Mouse (Mus musculus) kidney, postnatal 36 days (tissue): ENCODE data around the gene Rp9.
A peak's percentile ranks its signal among the peaks of the same experiment; 100 is the strongest.
"Not testable (repeated sequence)": the region's sequence is repeated elsewhere in the genome, so short reads cannot be mapped to it uniquely, and the experiment has no call there.

Experiments used
- DNase-seq, 2 experiments: peaks; one replicate each; pipeline ENCODE4 v3.0.0; 2021 to 2022; ENCODE audit warnings: mixed read lengths in 2 of 2

The Rp9 gene

DNA sequence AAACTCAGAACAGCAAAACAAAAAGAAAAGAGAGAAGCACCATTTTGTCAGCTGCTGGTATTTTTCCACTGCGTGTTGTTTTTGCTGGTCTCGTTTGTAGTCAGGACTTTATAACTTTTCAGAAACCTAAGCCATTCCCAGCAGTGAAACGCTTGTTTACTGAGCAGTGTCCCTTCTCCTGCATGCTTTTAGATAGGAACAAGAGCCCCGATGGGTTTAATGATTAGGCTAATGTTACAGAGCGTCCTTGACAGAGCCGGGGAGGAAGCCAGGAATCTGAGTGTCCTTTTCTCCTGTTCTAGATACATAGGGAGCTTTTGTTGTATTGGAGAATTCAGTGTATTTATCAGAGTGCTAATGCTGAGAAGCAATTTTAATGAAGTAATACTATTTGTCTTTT is 52.0 kb downstream of the Rp9 start:
- DNase-seq: peak in 1 of 2 experiments; percentile 10

DNA sequence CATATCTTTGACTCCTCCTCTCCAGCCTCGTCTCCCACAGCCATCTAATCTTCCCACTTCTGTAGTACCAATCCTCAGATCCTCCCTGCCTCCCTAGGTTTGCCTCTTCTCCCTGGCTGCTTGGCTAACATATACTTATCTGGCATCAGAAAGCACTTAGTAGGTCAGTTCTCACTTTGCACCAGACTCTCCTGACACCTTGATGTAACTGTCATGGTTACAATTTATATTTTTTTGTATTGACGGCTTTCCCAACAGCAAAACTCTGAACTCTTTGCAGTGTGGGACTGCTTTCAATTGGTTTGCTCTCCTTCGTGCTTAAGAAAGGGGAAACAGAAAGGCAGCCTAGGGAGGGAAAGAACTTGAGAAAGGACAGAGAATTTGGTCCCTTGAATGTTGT is 53.4 kb downstream of the Rp9 start:
- DNase-seq: no peak

DNA sequence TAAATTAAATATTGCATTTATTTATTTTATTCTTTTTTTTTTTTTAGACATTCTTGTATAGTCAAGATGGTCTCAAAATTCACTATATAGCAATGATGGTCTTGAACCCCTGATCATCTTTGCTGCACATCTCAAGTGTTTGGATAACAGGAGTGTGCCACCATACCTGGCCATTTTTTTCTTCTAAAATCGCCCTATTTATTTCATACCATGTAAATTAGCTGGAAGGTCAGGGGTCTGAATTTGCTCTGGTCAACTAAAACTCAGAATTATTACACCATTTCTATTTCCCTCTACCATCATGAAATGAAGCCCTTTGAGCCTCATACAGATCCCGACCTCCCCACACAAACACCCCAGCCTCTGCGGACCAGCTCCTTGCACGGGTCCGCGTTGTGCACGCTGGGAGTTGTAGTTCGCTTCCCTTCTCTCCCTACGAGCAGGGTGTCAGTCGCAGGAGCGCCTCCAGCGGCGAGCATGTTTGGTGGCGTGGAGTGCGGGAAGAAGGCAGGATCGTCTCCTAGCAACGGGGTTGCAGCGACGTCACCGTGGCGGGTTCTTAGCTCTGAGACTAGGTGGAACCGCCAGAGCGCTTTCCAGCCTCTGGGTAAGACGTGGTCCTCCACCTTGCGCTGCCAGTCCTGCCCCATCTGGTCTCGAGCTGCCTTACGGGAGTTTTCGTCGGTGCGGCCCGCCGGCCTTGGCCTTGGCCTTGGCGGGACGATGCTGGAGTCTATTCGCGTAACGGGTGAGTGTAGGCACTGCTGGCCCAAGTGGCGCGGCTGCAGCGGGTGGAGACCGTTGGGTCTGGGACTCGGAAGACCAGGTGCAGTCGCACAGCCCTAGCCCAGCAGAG is 58.3 kb downstream of the Rp9 start, which contains the start of gene 9530077C05Rik:
Gene 9530077C05Rik (plus strand): TSS at position 512 of the 856 bp plus-strand sequence.
- DNase-seq: peak; percentile 98 to 99

DNA sequence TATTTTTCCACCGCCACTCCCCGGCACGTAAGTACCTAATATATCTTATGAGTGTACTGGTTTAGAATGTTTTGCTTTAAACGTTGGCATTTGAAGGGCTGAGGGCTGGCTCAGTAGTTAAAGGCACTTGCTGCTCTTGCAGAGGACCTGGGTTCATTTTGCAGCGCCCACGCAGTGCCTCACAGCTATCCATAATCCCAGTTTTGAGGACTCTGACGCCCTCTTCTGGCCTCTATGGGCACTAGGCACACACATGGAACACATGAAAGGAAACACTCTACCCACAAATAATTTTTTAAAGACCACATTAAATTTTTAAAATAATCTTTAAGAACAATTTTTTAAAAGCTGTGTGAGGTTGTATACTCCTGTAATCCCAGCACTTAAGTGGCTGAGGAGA is 60.0 kb downstream of the Rp9 start:
- DNase-seq: no peak

DNA sequence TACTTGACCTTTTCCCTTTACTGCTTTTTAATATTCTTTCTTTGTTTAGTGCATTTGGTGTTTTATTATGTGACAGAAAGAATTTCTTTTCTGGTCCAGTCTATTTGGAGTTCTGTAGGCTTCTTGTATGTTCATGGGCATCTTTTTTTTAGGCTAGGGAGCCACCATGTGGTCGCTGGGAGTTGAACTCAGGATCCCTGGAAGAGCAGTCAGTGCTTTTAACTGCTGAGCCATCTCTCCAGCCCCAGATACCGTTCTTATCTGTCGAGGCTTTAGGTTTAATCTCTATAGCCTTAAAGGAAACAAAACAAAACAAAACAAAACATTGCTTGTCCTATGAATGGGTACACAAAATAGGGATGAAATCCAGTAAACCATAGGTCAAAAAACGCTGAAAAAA is 61.2 kb downstream of the Rp9 start:
- DNase-seq: peak; percentile 21 to 49

DNA sequence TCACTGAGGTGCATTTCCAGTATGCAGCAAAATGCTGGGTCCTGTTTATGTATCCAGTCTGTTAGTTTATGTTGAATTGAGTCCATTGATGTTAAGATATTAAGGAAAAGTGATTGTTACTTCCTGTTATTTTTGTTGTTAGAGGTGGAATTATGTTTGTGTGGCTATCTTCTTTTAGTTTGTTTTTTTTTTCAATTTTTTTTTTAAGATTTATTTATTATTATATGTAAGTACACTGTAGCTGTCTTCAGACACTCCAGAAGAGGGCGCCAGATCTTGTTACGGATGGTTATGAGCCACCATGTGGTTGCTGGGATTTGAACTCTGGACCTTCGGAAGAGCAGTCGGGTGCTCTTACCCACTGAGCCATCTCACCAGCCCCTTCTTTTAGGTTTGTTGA is 61.9 kb downstream of the Rp9 start:
- not testable (repeated sequence) for DNase-seq

DNA sequence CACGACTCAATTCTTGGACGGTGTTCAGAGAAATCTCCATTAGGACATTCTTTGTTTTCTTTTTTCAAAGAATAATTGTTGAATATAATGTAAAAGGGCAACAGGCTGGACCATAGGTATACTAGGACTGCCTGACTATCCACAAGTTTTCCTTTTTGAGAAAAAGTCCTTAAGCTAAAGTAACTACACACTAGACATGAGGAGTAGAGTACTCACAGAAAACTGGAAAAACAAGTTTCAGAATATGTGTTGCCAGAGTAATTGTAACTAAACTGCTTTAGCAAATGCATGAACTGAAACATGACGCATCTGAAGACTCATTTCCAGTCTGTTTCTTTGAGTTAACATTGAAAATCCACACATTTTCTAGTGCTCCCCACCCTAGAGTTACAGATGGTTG is 64.1 kb downstream of the Rp9 start:
- DNase-seq: no peak

DNA sequence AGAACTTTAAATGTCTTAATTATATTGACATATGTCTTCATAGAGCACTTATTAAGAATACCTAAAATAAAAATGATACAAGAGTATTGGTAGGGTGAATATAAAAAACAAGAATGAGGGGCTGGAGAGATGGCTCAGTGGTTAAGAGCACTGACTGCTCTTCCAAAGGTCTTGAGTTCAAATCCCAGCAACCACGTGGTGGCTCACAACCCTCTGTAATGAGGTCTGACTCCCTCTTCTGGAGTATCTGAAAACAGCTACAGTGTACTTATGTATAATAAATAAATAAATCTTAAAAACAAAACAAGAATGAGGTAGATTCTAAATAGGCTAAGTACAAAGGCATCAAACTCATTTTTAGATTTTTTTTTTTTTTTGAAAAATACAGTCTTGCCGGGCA is 66.0 kb downstream of the Rp9 start:
- not testable (repeated sequence) for DNase-seq

DNA sequence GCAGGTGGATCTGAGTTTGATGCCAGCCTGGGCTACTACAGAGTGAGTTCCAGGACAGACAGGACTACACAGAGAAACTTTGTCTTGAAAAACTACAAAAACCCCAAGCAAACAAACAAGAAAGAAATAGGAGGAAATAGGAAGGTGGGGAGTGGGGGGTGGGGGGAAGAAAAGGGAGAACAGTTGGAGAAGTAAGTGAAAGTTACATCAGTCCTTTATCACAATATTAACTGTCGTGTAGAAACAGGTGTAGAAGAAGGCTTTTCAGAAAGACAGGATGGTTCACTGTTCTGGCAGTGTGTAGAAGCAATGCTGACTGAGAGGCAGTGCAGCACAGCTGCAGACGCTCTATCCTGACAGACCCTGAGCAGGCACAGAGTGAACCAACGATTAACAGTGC is 66.6 kb downstream of the Rp9 start:
- no peak for DNase-seq

DNA sequence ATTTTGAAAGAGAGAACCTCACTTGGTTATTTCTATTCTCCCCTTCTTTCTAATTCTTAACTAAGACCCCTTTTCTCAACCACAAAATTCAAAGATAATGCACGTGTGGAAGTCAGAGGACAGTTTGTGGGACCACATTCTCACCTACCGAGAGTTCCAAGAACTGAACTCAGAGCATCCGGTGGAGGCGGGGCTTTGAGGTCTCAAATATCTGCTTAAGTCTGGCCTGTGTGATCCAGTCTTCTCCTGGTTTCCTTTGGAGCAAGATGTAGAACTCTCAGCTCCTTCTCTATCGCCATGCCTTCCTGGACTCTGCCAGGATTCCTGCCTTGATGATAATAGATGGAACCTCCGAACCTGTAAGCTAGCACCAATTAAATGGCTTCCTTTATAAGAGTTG is 67.5 kb downstream of the Rp9 start:
- DNase-seq: no peak

DNA sequence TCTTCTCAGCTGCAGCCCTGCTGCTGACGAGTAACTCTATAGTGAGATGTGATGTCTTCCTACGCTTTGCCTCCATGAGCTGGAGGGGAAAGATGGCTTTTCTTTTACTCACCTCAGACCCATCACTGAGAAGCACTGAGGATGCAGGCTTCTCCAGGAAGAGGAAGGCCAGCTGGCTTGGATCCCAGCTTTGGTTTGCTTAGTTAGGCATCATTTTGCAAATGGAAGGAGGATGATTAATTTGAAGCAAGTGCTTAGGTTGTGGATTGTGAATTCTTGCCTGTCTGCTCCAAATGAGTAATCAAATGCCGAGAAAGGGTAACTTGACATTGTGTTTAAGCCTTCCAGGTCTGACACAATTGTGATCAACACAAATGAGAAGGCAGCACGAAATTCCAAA is 70.5 kb downstream of the Rp9 start:
- DNase-seq: peak in 1 of 2 experiments; percentile 48

DNA sequence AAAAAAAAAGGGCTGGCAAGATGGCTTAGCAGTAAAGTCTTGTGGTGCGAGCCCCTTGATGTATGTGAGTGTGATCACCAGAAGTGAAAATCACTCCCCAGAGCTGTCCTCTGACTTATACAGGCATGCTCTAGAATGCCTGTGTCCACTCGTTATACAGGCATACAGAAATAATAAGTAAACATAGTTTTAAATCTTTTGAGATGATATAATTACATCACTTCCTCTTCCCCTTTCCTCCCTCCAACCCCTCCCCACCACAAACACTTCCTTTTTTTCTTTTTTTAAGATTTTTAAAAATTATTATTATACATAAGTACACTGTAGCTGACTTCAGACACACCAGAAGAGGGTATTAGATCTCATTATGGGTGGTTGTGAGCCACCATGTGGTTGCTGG is 74.8 kb downstream of the Rp9 start:
- no peak for DNase-seq

DNA sequence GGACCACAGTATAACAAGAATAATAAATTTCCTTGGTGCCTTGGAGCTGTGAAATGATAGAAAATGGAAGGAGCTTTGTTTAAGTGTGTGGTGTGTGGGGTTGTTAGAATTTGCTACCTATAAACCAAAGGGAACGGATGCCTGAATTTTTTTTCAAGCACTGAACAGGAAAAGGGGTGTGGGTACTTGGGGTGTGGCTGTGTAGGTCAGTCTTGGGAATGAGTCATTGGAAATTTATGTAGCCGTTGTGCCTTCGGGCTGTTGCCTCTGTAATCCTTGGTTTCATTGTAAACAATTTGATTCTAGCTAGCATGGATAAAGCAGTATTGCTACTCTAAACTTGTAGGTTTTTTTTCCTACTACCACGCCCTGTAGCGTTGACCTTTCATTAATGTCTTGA is 79.2 kb downstream of the Rp9 start:
- DNase-seq: no peak

DNA sequence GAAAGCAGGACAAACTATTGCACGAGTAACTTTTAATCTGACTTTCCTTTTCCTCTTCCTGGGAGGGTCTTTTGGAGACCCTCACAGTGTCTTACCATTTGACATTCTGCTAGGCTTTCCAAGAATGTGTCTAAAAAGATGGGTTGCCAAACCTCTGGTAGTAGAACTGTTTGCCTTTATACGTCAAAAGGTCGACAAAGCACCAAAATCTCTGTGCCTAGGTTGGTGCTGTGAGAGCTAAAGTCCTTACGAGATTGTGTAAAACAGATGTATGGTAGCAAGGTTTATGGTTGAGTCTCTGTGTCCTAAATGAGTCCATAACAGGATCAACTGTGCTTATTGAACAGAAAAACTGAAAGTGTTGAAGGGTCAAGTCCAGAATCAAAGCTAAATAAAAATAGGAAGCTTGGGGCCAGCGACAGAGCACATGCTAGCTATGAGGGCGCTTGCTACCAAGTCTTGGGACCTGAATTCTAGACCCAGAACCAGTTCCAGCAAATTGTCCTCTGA is 79.8 kb downstream of the Rp9 start:
- DNase-seq: no peak

DNA sequence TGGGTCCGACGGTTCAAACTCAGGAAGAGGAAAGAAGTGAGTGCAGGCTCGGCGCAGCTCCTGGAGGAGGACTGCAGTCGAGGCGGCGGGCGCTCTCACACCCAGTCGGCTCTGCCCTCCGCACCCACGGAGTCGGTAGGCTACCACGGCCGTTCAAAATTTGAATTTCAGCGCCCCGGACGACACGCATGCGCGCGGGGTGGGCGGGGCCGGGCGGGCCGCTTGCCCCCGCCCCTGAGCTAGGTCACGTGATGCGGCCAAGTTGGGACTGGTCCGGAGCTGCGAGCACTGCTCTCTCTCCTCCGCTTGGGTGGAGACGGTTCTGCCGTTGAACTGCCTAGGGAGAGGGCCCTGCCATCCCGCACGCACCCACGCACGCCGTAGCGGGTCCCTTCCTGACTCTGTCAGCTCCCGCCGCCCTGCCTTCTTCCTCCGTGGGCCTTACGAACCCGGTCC is 80.5 kb downstream of the Rp9 start, which contains the start of gene Anln:
Gene Anln (minus strand): TSS at position 168 of the 456 bp plus-strand sequence.
- peak; percentile 92 to 97 for DNase-seq

DNA sequence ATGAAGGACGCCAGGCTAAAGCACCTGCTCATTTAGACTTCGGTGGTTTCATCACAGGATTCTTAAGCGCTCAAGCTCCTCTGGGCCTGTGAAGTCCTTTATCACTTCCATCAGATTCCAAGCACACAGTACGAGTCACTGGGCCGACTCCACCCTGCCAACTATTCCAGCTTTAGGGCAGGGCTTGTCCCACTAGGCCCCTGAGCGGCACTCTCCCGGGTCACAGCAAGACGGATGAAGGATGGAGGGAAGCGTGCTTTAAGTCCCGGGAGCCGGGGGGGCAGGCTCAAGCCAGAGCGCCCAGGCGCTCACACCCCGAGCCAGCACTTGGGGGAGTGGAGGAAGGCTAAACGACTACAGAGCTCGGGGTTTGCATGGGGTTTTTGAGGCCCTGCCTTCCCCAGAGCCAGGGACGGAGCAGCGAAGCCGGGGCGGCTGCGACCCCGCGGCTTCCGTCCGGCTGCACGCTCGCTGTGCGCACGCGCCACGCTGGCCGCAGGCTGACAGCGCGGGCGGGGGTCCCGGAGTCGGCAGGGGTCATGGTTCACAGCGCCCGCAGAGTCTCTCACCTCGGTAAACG is 81.1 kb downstream of the Rp9 start:
- DNase-seq: peak in 1 of 2 experiments; percentile 29

DNA sequence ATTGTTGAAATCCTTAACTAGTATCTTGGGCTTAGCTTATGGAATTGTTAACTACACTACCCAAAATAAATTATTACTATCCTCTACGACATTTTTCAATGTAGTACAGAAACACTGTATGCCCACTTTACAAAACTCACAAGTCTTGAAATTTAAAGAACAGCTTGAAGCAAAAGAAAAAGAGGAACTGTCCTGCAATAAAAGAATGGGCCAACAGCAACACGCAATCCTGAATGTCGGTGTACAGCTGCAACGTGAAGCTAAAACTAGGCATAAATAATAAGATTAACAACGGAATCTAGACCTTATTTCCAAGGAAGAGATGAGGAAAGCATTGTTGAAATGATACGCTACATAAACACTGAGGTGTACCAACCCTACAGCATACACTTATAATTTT is 81.6 kb downstream of the Rp9 start:
- no peak for DNase-seq

DNA sequence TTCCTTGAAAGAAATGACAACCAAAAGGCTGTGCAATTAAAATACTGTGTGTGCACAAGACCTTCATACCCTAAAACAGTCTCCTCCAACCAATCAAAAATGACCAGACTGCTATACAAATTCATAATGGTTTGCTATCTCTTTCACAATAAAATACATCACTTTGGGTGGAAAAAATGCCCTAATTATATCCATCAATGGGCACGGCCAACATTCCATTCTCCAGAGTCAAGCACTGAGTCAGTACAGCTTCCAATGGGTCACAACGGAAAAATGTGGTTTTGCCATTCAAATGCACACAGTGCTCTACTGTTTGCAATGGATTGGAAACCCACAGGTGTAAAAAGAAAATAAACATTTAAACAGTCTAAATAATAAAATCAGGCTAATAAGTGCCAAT is 83.7 kb downstream of the Rp9 start:
- no peak for DNase-seq

DNA sequence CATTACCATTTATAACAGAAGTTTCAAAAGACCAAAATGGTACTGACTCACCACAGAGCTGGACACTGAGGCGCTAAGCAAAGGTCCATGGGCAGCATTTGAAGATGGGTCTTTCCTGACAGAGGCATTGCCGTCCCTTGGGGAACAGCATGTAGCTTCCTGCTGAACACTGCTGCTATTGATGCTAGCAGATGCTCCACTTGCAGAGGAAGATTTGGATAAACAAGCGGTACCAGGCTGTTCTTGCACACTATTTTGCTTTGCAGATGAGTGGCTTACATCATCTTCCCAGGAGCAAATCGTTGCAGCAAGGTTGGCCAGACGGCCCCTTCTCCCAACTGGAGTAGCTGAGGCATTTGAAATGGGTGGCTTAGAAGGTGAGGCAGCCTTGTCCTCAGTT is 93.5 kb downstream of the Rp9 start:
- DNase-seq: no peak

DNA sequence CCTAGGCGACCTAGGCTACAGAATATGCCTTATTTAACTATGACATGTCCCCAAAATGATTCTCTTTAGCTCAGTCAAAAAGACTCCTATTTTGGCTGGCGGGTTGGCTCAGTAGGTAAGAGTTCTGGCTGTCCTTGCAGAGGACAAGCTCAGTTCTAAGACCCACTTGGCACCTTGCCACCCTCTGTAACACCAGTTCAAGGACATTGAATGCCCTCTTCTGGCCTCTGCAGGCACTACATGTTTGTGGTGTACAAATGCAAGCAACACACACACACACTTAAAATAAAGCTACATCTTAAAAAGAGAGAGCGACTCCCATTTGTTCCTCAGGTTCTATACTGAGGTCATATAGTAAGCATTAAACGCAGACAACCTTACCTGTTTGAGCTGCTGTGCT is 96.8 kb downstream of the Rp9 start:
- peak in 1 of 2 experiments; percentile 50 for DNase-seq

DNA sequence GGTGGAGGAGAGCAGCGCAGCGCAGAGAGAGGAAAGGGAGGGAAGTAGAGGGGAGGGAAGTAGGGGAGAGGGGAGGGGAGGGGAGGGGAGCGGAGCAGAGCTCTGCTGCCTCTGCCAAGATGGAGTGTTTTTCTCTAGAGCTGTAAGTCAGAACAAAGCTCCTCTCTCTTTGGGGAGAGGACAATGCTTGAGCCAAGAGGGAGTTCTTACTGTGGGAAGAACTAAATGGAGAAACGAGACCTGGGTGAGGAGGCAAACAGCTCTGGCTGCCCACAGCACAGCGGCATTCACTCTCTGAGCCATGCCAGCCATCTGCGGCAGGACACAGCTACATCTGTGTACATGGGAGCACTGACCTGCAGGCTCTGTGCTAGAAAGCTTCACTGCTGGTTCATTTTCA is 101.5 kb downstream of the Rp9 start:
- no peak for DNase-seq

DNA sequence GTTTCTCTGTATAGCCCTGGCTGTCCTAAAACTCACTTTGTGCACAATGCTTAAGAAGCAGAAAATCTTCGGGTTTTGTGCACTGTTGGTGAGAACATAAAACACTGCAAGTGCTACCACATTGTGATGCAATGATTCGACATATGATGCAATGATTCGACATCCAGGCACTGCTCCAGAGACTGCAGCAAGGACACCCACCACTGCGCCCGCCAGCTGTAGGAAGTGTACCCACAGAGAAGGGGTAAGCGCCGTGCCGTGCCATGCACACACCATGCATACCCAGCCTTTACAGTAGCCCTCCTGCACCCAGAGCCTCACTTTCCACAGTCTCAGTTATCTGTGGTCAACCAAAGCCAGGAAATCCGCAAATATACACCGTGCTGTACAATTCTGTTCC is 102.9 kb downstream of the Rp9 start:
- no peak for DNase-seq

DNA sequence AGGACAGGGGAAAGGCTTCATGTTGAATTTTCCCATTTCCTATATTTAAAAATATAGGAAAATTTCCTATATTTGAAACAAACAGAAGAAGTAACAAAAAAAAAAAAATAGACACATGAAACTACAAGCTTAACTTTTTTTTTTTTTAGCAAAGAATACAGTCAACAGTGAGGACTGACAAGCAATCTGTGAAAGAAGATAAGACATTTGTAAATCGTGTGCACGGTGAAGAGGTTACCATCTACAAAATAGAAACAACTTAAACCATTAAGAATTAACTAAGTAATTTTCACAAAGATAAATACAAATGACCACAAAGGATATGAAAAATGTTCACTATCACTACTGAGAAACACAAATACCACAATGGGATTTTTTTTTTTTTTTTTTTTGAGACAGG is 103.3 kb downstream of the Rp9 start:
- DNase-seq: no peak
